Mouse (Mus musculus): ENCODE measurements at regions not wholly inside any gene's neighbourhood (a gene's known extent, or its start where the extent isn't known, plus 50 kb on each side); places are given as distances from the start of the nearest gene placed in this dataset.
A peak's percentile ranks its signal among the peaks of the same experiment; 100 is the strongest.

DNA sequence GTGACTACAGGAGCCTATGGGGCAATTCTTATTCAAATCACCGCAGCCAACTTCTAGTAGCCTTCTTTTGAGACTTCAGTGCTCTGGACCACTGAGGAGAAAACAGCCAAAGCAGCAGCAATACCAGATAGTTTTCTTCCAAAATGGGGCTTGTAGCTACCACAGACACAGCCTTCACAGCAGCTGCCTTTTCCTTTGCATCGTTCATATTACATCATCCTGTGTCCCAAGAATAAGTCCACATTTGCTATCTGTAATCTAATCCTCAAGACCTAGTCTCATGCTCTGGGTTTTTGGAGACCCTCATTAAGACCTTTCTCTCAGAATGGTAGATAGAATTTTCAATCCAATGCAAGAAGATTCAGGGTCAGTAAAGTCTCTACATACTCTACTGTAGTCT is 258.2 kb upstream of the Rbms1 start:
- no peak for TF ChIP-seq CTCF (IDR thresholded peaks at IDR 0.05; ENCODE audit: borderline replicate concordance, extremely low read depth, insufficient read depth, insufficient read length)
- TF ChIP-seq POLR2A (IDR thresholded peaks at IDR 0.05; ENCODE audit: borderline replicate concordance, extremely low read depth, insufficient read depth, insufficient read length, poor library complexity, severe bottlenecking) = no peak
- no peak for DNase-seq (ENCODE audit: low read depth)

DNA sequence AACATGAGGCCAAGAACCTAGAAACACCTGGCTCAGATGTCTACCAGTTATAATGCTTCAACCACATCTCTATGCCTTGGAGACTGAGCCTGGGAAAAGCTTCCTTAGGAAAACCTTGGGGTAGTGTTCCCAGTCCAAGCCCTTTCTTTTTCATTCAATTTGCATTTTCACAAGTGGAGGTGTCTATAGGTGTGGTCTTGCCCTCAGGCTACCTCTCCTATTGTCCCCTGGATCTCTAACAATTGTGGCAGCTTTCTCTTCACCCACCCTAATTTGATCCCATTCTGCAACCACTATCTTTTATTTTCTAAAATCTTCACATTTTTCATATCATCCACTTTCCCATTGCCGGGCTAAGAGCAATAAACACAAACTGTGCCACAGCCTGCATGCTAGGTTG is 251.0 kb upstream of the Rbms1 start:
- DNase-seq (ENCODE audit: low read depth) = no peak
- no peak for TF ChIP-seq POLR2A (IDR thresholded peaks at IDR 0.05; ENCODE audit: borderline replicate concordance, extremely low read depth, insufficient read depth, insufficient read length, poor library complexity, severe bottlenecking)
- TF ChIP-seq CTCF (IDR thresholded peaks at IDR 0.05; ENCODE audit: borderline replicate concordance, extremely low read depth, insufficient read depth, insufficient read length) = no peak

DNA sequence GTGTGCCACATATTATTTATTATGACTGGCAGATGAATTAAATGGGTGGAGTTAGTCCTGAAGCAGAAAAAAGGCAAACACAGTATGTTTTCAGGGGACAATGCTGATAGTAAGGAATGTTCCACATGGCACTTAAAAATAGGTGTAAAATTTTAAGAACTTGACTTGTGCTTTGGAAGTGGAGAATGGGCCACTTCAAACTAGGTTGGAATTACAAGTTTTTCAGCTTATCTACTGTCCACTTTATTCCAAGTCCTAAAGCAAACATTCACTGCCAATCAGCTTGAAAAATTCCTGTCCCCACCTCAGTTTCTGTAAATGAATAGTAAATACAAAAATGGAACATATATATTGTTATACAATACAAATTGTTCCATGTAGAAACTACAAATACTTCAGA is 238.4 kb upstream of the Rbms1 start:
- TF ChIP-seq POLR2A (IDR thresholded peaks at IDR 0.05; ENCODE audit: borderline replicate concordance, extremely low read depth, insufficient read depth, insufficient read length, poor library complexity, severe bottlenecking) (no peak), CTCF (IDR thresholded peaks at IDR 0.05; ENCODE audit: borderline replicate concordance, extremely low read depth, insufficient read depth, insufficient read length) (no peak)
- no peak for DNase-seq (ENCODE audit: low read depth)

DNA sequence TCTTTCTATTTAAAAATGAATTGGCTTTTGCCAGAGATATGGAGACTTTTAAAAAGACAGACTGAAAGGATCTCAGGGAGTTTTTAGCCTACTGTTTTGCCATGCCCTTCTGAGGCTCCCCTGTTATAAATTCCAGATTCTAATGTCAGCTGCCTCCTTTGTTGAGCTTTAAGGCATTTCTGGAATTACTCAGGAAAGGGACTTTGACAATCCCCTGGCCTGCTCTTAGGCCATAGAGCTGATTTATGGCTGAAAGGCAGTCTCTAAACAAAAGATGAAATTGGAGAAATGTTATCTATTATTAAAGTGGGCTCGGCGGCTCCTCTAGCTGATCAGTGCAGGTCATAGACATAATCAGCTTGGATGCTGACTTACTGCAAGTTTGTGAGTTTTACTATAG is 231.0 kb upstream of the Rbms1 start:
- TF ChIP-seq CTCF (IDR thresholded peaks at IDR 0.05; ENCODE audit: borderline replicate concordance, extremely low read depth, insufficient read depth, insufficient read length) (no peak), POLR2A (IDR thresholded peaks at IDR 0.05; ENCODE audit: borderline replicate concordance, extremely low read depth, insufficient read depth, insufficient read length, poor library complexity, severe bottlenecking) (no peak)

GRCm38 (mm10) chr2:61182424-61182979 is 219.5 kb upstream of the Rbms1 start:
- peak; percentile 33 for DNase-seq (ENCODE audit: low read depth)
- TF ChIP-seq POLR2A (IDR thresholded peaks at IDR 0.05; ENCODE audit: borderline replicate concordance, extremely low read depth, insufficient read depth, insufficient read length, poor library complexity, severe bottlenecking) (no peak), CTCF (IDR thresholded peaks at IDR 0.05; ENCODE audit: borderline replicate concordance, extremely low read depth, insufficient read depth, insufficient read length) (no peak)

More for the DNA sequence above, 231.0 kb upstream of the Rbms1 start:
- no peak for DNase-seq (ENCODE audit: low read depth)

- no peak for DNase-seq (ENCODE audit: low read depth)
- TF ChIP-seq CTCF (IDR thresholded peaks at IDR 0.05; ENCODE audit: borderline replicate concordance, extremely low read depth, insufficient read depth, insufficient read length) (no peak), POLR2A (IDR thresholded peaks at IDR 0.05; ENCODE audit: borderline replicate concordance, extremely low read depth, insufficient read depth, insufficient read length, poor library complexity, severe bottlenecking) (no peak)
Observed at GRCm38 (mm10) chr2:61177801-61178200, 214.8 kb upstream of the Rbms1 start.

GRCm38 (mm10) chr2:61176807-61177206 is 213.8 kb upstream of the Rbms1 start:
- DNase-seq (ENCODE audit: low read depth) = no peak
- TF ChIP-seq CTCF (IDR thresholded peaks at IDR 0.05; ENCODE audit: borderline replicate concordance, extremely low read depth, insufficient read depth, insufficient read length) = no peak
- TF ChIP-seq POLR2A (IDR thresholded peaks at IDR 0.05; ENCODE audit: borderline replicate concordance, extremely low read depth, insufficient read depth, insufficient read length, poor library complexity, severe bottlenecking) = no peak

GRCm38 (mm10) chr2:61173581-61173980 is 210.6 kb upstream of the Rbms1 start:
- TF ChIP-seq CTCF (IDR thresholded peaks at IDR 0.05; ENCODE audit: borderline replicate concordance, extremely low read depth, insufficient read depth, insufficient read length) = no peak
- no peak for TF ChIP-seq POLR2A (IDR thresholded peaks at IDR 0.05; ENCODE audit: borderline replicate concordance, extremely low read depth, insufficient read depth, insufficient read length, poor library complexity, severe bottlenecking)
- no peak for DNase-seq (ENCODE audit: low read depth)

DNA sequence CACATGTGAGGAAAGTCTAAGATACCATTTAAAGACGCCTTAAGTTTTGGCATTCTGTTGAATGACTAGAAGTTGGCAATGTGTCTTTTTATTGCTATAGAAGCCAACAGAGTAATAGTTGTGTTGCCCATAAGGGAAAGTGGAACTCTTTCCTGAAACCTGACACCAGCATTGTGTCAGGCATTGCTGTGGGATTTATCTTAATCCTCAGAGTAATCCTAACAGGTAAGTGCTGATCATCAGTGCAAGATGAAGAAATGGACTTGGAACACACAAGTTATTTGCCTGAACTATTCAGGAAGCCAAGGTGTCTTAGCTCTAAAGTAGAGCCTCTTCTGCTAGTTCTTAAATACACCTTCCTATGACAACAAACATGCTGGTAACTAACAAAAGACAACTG is 198.3 kb upstream of the Rbms1 start:
- DNase-seq (ENCODE audit: low read depth) = no peak
- TF ChIP-seq CTCF (IDR thresholded peaks at IDR 0.05; ENCODE audit: borderline replicate concordance, extremely low read depth, insufficient read depth, insufficient read length) = no peak
- TF ChIP-seq POLR2A (IDR thresholded peaks at IDR 0.05; ENCODE audit: borderline replicate concordance, extremely low read depth, insufficient read depth, insufficient read length, poor library complexity, severe bottlenecking) = no peak

GRCm38 (mm10) chr2:61159761-61160160 is 196.8 kb upstream of the Rbms1 start:
- no peak for DNase-seq (ENCODE audit: low read depth)
- TF ChIP-seq POLR2A (IDR thresholded peaks at IDR 0.05; ENCODE audit: borderline replicate concordance, extremely low read depth, insufficient read depth, insufficient read length, poor library complexity, severe bottlenecking) (no peak), CTCF (IDR thresholded peaks at IDR 0.05; ENCODE audit: borderline replicate concordance, extremely low read depth, insufficient read depth, insufficient read length) (no peak)

DNA sequence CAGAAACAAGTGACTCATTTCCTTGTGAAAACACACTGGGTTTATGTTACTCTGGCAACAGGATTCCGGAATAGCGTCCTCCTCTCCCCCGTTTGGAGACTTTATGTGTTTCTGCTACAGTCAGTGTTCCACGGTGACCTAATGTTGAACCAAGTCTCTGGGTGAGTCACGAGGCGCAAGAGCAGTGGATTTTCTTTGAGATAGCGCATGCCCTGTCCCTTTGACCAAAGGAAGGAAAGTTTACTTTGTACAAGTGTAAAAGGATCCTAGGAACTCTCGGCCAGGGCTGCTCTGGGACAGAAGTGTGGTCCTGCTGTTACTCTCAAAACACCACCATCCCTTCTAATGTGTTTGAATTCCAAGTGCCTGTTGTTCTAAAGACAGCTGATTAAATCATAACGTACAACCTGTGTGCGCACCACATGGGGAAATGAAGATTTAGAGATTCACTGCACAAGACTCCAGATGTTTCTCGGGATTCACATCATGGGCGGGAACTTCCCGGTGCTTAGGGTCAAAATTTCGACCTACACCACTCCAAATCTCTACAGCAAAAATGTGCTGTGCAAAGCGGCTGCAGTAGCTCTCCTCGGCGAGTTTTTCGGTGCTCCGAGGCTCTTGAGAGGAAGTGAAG is 176.1 kb upstream of the Rbms1 start:
- TF ChIP-seq CTCF (IDR thresholded peaks at IDR 0.05; ENCODE audit: borderline replicate concordance, extremely low read depth, insufficient read depth, insufficient read length) (no peak), POLR2A (IDR thresholded peaks at IDR 0.05; ENCODE audit: borderline replicate concordance, extremely low read depth, insufficient read depth, insufficient read length, poor library complexity, severe bottlenecking) (no peak)
- peak; percentile 55 for DNase-seq (ENCODE audit: low read depth)

DNA sequence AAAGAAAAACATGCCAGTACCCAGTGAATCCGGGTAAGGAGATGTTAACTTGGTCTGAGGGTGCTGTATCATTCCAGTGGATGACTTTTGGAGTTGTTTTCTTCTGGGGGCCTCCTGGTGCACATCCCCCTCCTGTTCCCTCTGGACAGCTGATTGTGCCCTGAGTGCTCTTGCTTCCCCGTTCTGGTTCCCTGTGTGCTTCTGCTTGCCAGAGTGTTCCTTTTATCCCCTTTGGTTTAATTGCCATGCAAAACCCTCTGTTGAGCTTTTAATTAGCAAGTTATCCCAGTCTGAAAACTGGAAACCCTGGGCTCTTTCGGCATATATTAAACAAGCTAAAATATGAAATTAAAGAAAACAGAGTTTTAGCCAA is 175.6 kb upstream of the Rbms1 start:
- DNase-seq (ENCODE audit: low read depth) = no peak
- no peak for TF ChIP-seq POLR2A (IDR thresholded peaks at IDR 0.05; ENCODE audit: borderline replicate concordance, extremely low read depth, insufficient read depth, insufficient read length, poor library complexity, severe bottlenecking)
- no peak for TF ChIP-seq CTCF (IDR thresholded peaks at IDR 0.05; ENCODE audit: borderline replicate concordance, extremely low read depth, insufficient read depth, insufficient read length)
